ENCODE assay signal across 31 mouse cellular contexts in genomic region chr3:105878751-105879150, GRCm38 (mm10). TPM values are rescaled to one million over a fixed set of nuclear protein-coding genes. Genes with fewer than 3 reads are reported as not detected.
"Had no signal": no experiment of that assay in that cellular context is flagged by ENCODE, and none has a peak within 500 bp of the region (broad histone marks: within the 10 kb centered on the region; RNA-seq: fewer than 3 reads in every experiment).

No protein-coding gene starts in this region.

- H3K4me3 ChIP-seq: gastrocnemius, adult 2 months; heart, adult 2 months; heart, embryonic 13.5 days; heart, embryonic 15.5 days; hindbrain, embryonic 10.5 days; hindbrain, embryonic 12.5 days; layer of hippocampus, adult 2 months; limb, embryonic 12.5 days had no signal

- H3K4me2 ChIP-seq: heart, embryonic 11.5 days; heart, embryonic 13.5 days; heart, embryonic 15.5 days; hindbrain, embryonic 12.5 days; hindbrain, embryonic 14.5 days; limb, embryonic 12.5 days; liver, embryonic 11.5 days had no signal

- H3K36me3 ChIP-seq: heart, embryonic 13.5 days; heart, embryonic 15.5 days; hindbrain, embryonic 10.5 days; hindbrain, embryonic 12.5 days; limb, embryonic 12.5 days had no signal

- H3K27ac ChIP-seq: heart, embryonic 13.5 days; heart, embryonic 15.5 days; hindbrain, embryonic 12.5 days; hindbrain, embryonic 14.5 days; layer of hippocampus, adult 2 months; limb, embryonic 12.5 days had no signal

- H3K4me1 ChIP-seq: hindbrain, embryonic 12.5 days; limb, embryonic 12.5 days had no signal

- ATAC-seq: forebrain, embryonic 16.5 days; hindbrain, embryonic 16.5 days; inflammation-experienced regulatory T-cells, adult 6 months; intestine, embryonic 16.5 days had no signal

- DNase-seq: gastrocnemius, adult 2 months; gastrocnemius, postnatal 10 days; gastrocnemius, postnatal 25 days; heart, adult 2 months; heart, postnatal 14 days; heart, postnatal 4 days; kidney, adult 18-20 months; kidney, adult 8-10 months; kidney, postnatal 10 days; kidney, postnatal 25 days; kidney, postnatal 4 days; layer of hippocampus, postnatal 36 days; left cerebral cortex, postnatal 4 days; liver had no signal

- H3K27me3 ChIP-seq: hindbrain, embryonic 12.5 days; limb, embryonic 12.5 days had no signal

- H3K9ac ChIP-seq: heart, embryonic 13.5 days; heart, embryonic 15.5 days; hindbrain, embryonic 12.5 days; hindbrain, embryonic 14.5 days; limb, embryonic 12.5 days had no signal

- H3K9me3 ChIP-seq: heart, embryonic 13.5 days; heart, embryonic 15.5 days; hindbrain, embryonic 10.5 days; hindbrain, embryonic 12.5 days; limb, embryonic 12.5 days had no signal

RNA-seq across cellular contexts. Expression of gene Tmigd3, which starts 8.0 kb away (rescaled TPM):
- total RNA-seq: gastrocnemius, adult 2 months; gastrocnemius, postnatal 25 days; gastrocnemius, postnatal 4 days; layer of hippocampus, postnatal 36 days; left cerebral cortex, adult 18-20 months; left cerebral cortex, adult 8-10 months; left cerebral cortex, postnatal 4 days had no signal
- polyA plus RNA-seq: forebrain, embryonic 16.5 days; heart, adult 2 months; hindbrain, embryonic 10.5 days; hindbrain, embryonic 12.5 days; hindbrain, embryonic 14.5 days; hindbrain, embryonic 16.5 days; inflammation-experienced regulatory T-cells, adult 6 months; kidney, embryonic 16.5 days had no signal

RNA-seq across cellular contexts. Expression of gene Adora3, which starts 8.1 kb away (rescaled TPM):
- total RNA-seq: gastrocnemius, adult 2 months; heart, adult 2 months; heart, postnatal 4 days had no signal
- polyA plus RNA-seq: hindbrain, embryonic 12.5 days; kidney, embryonic 16.5 days; limb, embryonic 12.5 days had no signal

RNA-seq across cellular contexts. Expression of gene I830077J02Rik, which starts 53.7 kb away (rescaled TPM):
- polyA plus RNA-seq: forebrain, embryonic 16.5 days had no signal
